Mouse (Mus musculus) small intestine, adult 2 months (tissue): ENCODE measurements around the gene Lipc.

Experiments
- CTCF ChIP-seq: fragments of 200-500 bp; IDR thresholded peaks from 2 replicates; pipeline ENCODE4 v1.5.1; 2012; ENCODE audit warnings: low read depth, mild to moderate bottlenecking, control low read depth, inconsistent platforms, low read length, moderate library complexity, mixed read lengths; ENCODE audit not compliant: insufficient replicate concordance, insufficient read length; ENCODE audit errors: extremely low read depth
- POLR2A ChIP-seq: fragments of 200-500 bp; IDR thresholded peaks from 2 replicates; pipeline ENCODE4 v1.6.1; 2012; ENCODE audit warnings: low read depth, mild to moderate bottlenecking, control low read depth, inconsistent platforms, low read length, moderate library complexity

DNA sequence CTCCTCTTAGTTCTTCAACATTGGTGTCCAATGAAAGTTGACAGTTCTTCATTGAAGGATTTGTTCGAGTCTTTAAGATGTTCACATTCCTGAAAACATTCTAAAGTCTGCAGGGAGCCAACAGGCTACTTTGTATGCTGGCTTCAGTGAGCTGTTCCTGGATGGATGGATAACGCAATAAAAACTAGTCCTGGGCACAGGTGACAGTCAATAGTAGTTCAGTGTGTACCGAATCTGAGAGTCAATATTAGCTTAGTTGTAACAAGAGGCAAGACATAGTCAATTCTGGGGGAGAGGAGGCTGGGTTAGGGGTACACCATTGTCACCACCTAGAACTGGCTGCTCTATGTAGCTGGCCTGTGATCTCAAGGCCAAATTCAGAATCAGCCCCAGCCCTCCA, 17.2 kb upstream of the Lipc start:
- TF ChIP-seq CTCF (no peak), POLR2A (no peak)
